Mouse (Mus musculus) kidney, embryonic 14.5 days (tissue): Measurements from ENCODE around the gene Scnm1. TPM values are rescaled to one million over a fixed set of nuclear protein-coding genes. Genes with fewer than 3 reads are reported as not detected.

Experiments used
- ATAC-seq: fragments of 200-750 bp; cut with Nextera tagmentation; 2 replicates; pipeline ENCODE4 v1.8.0; 2017; ENCODE audit warnings: moderate number of reproducible peaks, mild to moderate bottlenecking, moderate TSS enrichment, moderate library complexity; ENCODE audit not compliant: low FRiP score, low TSS enrichment
- H3K27ac ChIP-seq: fragments of 300-500 bp; sonication (generic); 2 replicates; pipeline ENCODE4 v1.5.1; 2014; ENCODE audit warnings: low read depth, mild to moderate bottlenecking, low read length, moderate library complexity, mixed read lengths
- H3K27me3 ChIP-seq: fragments of 300-500 bp; sonication (generic); 2 replicates; pipeline ENCODE4 v1.6.1; 2014; ENCODE audit warnings: mild to moderate bottlenecking, low read length; ENCODE audit not compliant: control insufficient read depth, insufficient read depth
- H3K36me3 ChIP-seq: fragments of 300-500 bp; sonication (generic); 2 replicates; pipeline ENCODE4 v1.6.1; 2014; ENCODE audit warnings: low read length, mixed read lengths; ENCODE audit not compliant: control insufficient read depth, insufficient read depth
- H3K4me1 ChIP-seq: fragments of 300-500 bp; sonication (generic); 2 replicates; pipeline ENCODE4 v1.6.1; 2014; ENCODE audit warnings: low read length, mixed read lengths; ENCODE audit not compliant: control insufficient read depth, insufficient read depth
- H3K4me2 ChIP-seq: fragments of 300-500 bp; sonication (generic); replicated peaks from 2 replicates; pipeline ENCODE4 v1.6.1; 2014; ENCODE audit warnings: low read depth, mild to moderate bottlenecking, low read length
- H3K4me3 ChIP-seq: fragments of 300-500 bp; sonication (generic); 2 replicates; pipeline ENCODE4 v1.5.1; 2014; ENCODE audit warnings: mild to moderate bottlenecking, low read length
- H3K9ac ChIP-seq: fragments of 300-500 bp; sonication (generic); 2 replicates; pipeline ENCODE4 v1.6.1; 2014; ENCODE audit warnings: low read depth, mild to moderate bottlenecking, low read length, moderate library complexity
- H3K9me3 ChIP-seq: fragments of 300-500 bp; sonication (generic); 2 replicates; pipeline ENCODE4 v1.6.1; 2016; ENCODE audit warnings: low read length; ENCODE audit not compliant: control insufficient read depth
- WGBS: fragments of 180-500 bp; shearing (Covaris S2); extraction: QIAGEN DNeasy Blood & Tissue Kit; methylation state at CpG from one replicate; pipeline ENCODE4 v1.1.7; 2014; 5-methylcytosine and 5-hydroxymethylcytosine counted together
- polyA plus RNA-seq: library from polyadenylated mRNA; unstranded; fragments of >200 nt; fragmentation: Nextera tagmentation; extraction: Ambion mirVana; gene quantifications from 2 replicates; pipeline ENCODE4 v1.2.1, GENCODE M21; 2014

Gene Scnm1
- polyA plus RNA-seq, 1 experiment from 2014 or later: 69.6 TPM

DNA sequence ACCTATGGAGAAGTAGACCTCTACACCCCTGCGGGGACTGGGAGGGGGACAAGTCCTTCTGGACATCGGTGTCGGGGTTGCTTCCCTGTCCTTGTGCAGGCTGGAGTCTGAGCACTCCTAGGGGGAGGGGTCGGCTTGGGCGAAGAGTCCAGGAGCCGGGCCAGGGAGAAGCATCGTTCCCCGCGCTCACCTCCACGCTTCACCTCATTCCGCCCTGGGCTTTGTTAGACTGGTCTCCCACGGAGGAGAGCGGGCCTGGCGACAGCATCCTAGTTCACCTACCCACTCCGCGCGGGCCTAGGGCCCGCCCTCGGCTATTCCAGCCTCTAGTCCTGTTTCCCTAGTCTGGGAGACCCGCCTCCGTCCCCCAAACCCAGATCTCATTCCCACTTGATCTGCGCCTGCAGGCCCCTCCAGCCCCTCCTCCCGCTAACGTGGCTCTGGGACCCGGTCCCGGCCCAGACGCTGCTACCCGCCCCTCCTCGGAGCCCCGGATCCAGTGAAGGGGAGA lies 27.3 kb upstream of the Scnm1 start:
- Histone ChIP-seq H3K4me1 (peaks cover 16% of the 10 kb centered on the region; the same call in 1 of the 2 replicates), H3K36me3 (peaks cover 6% of the 10 kb centered on the region; the same call in 1 of the 2 replicates), H3K4me2 (peak overlapping the region; percentile 90), H3K4me3 (peak overlapping the region; percentile 76), H3K9ac (peak overlapping the region; percentile 72), H3K27me3 (0 out of 2 replicates have a peak, but pooled peaks cover 3% of the 10 kb centered on the region), H3K9me3 (no peaks in the 10 kb centered on the region), H3K27ac (no peak overlapping the region)
- 2% methylated on average over 29 of the region's 30 CpGs for WGBS
- ATAC-seq: peak; percentile 44

DNA sequence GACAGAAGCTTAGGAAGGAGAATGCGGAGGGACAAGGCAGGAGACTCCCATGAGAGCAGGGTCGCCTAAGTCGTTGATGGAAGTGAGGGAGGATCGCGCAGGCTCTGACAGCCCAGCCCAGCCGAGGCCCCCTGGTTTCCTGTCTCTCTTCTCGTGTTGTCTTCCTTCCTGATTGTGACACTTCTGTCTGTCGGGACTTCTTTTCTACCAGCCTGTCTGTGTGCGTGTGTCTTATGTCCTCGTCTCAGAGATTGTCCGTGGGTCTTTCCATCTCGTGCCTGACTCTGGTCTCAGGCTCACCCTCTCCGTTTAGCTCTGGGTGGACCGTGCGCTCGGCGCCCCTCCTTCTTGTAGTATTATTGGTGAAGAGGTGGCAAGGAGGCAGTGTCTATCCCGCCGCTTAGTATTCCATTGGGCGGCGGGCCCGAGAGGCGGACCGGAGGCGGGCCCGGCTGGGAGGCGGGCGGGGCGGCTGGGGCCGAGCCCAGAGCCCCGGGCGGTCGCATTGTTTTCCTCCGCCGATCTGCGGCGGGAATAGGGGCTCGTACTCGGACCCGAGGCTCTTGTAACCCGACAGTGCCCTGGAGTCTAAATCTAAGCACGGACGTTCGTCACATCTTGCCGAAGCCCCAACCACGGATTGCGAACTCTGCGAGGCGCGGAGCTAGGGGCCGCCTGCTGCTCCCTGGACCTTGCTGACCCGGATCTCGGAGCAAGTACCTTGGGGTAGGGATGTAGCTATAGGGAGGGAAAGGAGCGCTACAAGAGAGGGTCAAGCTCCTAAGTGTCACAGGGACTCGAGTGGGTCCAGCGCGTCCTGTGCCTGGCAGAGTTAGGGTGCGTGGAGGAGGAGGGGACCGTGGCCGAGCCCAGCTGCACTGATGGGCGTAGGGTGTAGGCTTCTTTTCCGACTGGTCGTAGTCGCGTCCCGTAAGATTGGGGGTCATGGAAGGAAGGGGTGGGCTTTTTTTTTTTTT lies 26.5 kb upstream of the Scnm1 start, which contains the start of gene Sema6c:
Gene Sema6c, plus strand, starts transcription at position 471 of the 977 bp plus-strand sequence.
- no peaks in the 10 kb centered on the region for H3K9me3 ChIP-seq
- peak within 1 kb of the TSS; percentile 90 for H3K4me2 ChIP-seq
- no peak within 1 kb of the TSS for H3K27ac ChIP-seq
- H3K9ac ChIP-seq: peak within 1 kb of the TSS; percentile 72
- peak within 1 kb of the TSS; percentile 76 for H3K4me3 ChIP-seq
- ATAC-seq: peak; percentile 96
- H3K4me1 ChIP-seq: peaks cover 16% of the 10 kb centered on the region; the same call in 1 of the 2 replicates
- 0 out of 2 replicates have a peak, but pooled peaks cover 3% of the 10 kb centered on the region for H3K27me3 ChIP-seq
- 0 out of 2 replicates have a peak, but pooled peaks cover 4% of the 10 kb centered on the region for H3K36me3 ChIP-seq
- under 1% methylated on average over 66 of the region's 66 CpGs for WGBS

DNA sequence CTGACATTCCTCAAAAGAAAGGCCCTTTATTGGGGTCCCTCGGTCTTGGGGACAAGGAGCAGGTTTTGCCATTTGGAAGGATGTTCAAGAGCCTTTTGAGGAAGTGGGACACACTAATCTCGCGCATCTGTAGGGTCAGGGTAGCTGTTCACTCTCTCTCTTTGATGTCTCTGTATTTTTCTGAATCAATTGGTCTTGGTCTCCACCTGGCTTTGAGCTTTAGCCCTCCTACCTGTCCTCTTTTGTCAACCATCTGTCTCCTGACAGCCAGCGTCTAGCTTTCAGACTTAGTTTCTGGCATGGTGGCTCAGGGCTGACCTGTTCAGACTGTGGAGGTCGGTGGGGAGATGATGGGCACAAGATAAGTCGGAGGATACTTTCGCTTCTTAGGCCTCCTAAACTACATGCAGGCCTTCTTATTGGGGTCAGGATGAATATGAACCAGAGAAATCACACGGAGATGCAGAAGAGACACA lies 25.7 kb upstream of the Scnm1 start:
- H3K4me3 ChIP-seq: peak overlapping the region; percentile 76
- H3K9me3 ChIP-seq: no peaks in the 10 kb centered on the region
- H3K4me1 ChIP-seq: peaks cover 16% of the 10 kb centered on the region; the same call in 1 of the 2 replicates
- H3K9ac ChIP-seq: peak overlapping the region; percentile 2; the same call in 1 of the 2 replicates
- WGBS: 18% methylated on average over 8 of the region's 8 CpGs
- no peak overlapping the region for H3K27ac ChIP-seq
- H3K27me3 ChIP-seq: 0 out of 2 replicates have a peak, but pooled peaks cover 3% of the 10 kb centered on the region
- H3K36me3 ChIP-seq: no peaks in the 10 kb centered on the region
- peak overlapping the region; percentile 90 for H3K4me2 ChIP-seq
- no peak for ATAC-seq

DNA sequence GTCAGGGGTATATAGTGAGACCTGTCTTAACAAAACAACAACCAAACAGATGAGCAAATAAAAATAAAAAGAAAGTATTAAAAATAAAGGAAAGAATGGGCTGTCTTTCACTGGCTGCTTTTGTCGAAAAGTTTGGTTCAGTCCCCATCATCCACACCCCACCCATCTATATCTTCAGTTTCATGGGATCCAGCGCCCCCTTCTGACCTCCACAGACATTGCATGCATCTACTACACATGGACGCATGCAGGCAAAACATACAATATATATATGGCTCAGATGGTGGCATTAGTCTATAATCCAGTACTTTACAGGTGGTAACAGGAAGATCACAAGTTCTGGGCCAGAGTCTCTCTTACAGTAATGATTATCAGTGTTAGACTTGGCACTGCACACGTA lies 20.1 kb upstream of the Scnm1 start:
- Histone ChIP-seq H3K27ac (no peak overlapping the region), H3K4me2 (no peak overlapping the region), H3K9ac (no peak overlapping the region), H3K9me3 (no peaks in the 10 kb centered on the region), H3K4me1 (no peaks in the 10 kb centered on the region), H3K36me3 (no peaks in the 10 kb centered on the region), H3K4me3 (no peak overlapping the region), H3K27me3 (no peaks in the 10 kb centered on the region)
- no peak for ATAC-seq
- WGBS: 58% methylated on average over 4 of the region's 4 CpGs

DNA sequence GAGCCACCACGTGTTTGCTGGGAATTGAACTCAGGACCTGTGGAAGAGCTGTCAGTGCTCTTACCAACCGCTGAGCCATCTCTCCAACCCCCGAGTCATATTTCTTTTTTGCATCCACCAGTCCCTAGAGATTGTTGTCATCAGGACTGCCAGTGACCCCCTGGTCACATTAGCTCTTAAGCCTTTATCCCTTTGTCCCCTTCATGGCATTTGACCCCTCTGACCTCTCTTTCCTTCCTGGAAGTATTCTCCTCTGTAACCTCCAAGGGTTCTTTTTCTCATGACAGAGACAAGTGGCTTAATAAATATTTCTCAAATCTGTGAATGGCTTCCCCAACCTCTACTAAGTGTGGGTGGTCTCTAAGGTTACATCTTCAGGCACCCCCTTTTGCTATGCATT lies 14.1 kb upstream of the Scnm1 start:
- Histone ChIP-seq H3K4me1 (no peaks in the 10 kb centered on the region), H3K27me3 (no peaks in the 10 kb centered on the region), H3K36me3 (no peaks in the 10 kb centered on the region), H3K9ac (no peak overlapping the region), H3K27ac (no peak overlapping the region), H3K9me3 (no peaks in the 10 kb centered on the region), H3K4me2 (no peak overlapping the region), H3K4me3 (no peak overlapping the region)
- ATAC-seq: no peak
- 46% methylated on average over 3 of the region's 3 CpGs for WGBS

DNA sequence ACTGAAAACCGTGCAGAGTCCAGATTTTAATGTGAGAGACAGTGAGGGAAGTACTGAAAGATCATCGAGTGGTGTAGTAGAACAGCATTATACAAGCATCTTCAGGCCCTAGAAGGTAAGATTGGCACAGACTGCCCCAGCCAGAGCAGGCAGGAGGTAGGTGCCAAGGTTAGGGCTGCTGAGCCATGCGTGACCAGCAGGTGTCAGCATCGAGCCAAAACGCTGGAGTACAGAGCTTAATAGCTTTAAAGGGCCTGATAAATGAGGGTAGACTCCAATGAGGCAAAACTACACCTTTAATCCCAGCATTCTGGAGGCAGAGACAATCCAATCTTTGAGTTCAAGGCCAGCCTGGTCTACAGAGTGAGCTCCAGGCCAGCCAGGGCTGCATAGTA lies 8.8 kb upstream of the Scnm1 start:
- H3K27ac ChIP-seq: no peak overlapping the region
- no peak overlapping the region for H3K9ac ChIP-seq
- H3K4me1 ChIP-seq: no peaks in the 10 kb centered on the region
- peak; percentile 68 for ATAC-seq
- H3K9me3 ChIP-seq: no peaks in the 10 kb centered on the region
- H3K27me3 ChIP-seq: no peaks in the 10 kb centered on the region
- H3K4me2 ChIP-seq: no peak overlapping the region
- WGBS: 10% methylated on average over 5 of the region's 5 CpGs
- no peak overlapping the region for H3K4me3 ChIP-seq
- H3K36me3 ChIP-seq: no peaks in the 10 kb centered on the region; the same call in 1 of the 2 replicates

DNA sequence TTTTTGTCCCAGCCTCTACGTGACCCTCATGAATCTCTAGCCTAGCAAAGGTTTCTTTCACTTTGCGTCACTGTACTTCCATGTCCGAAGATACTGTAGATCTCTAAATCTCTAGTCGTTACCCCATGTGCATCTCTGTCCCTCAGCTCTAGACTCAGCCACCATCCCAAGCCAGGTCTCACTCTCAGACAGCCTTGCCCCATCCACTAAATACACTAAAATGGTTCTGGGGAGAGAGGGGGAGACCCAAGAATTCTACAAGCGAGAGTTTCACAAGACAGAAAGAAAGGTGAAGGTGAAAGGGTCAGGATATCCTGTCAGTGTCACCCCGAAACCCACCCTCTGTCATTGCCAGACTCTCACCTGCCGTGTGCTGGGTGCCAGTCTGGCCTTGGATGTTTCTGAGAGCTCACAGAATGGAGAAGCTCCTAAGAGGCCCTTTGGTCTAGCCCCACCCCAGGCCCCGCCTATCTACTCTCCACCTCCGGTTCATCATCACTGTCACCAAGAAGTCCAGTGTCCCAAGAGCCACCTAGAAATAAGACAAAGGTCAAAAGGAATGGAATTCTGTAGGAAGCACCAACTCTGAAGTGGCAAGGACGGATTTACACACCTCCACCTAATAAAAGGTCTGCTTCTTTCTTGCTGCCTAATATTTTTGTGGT lies 8.3 kb upstream of the Scnm1 start, which contains the start of gene Tnfaip8l2:
Gene Tnfaip8l2, minus strand, starts transcription at position 409 of the 665 bp plus-strand sequence.
- no peaks in the 10 kb centered on the region; the same call in 1 of the 2 replicates for H3K36me3 ChIP-seq
- no peak within 1 kb of the TSS for H3K4me2 ChIP-seq
- H3K9ac ChIP-seq: no peak within 1 kb of the TSS
- H3K9me3 ChIP-seq: no peaks in the 10 kb centered on the region
- ATAC-seq: no peak
- no peak within 1 kb of the TSS for H3K4me3 ChIP-seq
- 82% methylated on average over 10 of the region's 10 CpGs for WGBS
- H3K4me1 ChIP-seq: no peaks in the 10 kb centered on the region
- H3K27me3 ChIP-seq: no peaks in the 10 kb centered on the region
- H3K27ac ChIP-seq: no peak within 1 kb of the TSS

DNA sequence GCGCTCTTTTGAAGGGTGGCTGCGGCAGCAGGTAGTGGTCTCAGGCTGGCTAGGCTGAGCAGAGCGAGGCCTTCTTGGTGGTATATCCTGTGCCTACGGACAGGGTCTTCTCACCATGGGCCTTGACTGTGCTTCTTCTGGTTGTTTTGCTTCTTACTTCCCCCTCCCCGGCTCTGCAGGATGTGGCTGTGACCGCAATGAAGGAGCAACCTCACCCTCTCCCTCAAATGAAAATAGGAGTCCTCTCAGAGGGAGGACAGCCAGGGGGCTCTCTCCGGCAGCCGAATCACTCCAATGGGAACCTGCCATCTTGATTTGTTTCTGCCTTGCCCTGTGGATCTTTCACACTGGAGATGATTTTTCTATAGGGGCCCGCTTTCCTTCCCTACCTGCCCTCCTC lies 7.7 kb upstream of the Scnm1 start:
- no peak for ATAC-seq
- no peaks in the 10 kb centered on the region for H3K9me3 ChIP-seq
- H3K4me3 ChIP-seq: no peak overlapping the region
- no peaks in the 10 kb centered on the region for H3K27me3 ChIP-seq
- 94% methylated on average over 9 of the region's 9 CpGs for WGBS
- H3K4me1 ChIP-seq: no peaks in the 10 kb centered on the region
- H3K9ac ChIP-seq: no peak overlapping the region
- H3K36me3 ChIP-seq: no peaks in the 10 kb centered on the region; the same call in 1 of the 2 replicates
- no peak overlapping the region for H3K4me2 ChIP-seq
- no peak overlapping the region for H3K27ac ChIP-seq
